Mouse (Mus musculus) testis, adult 2 months (tissue): Measurements from ENCODE around the gene Ank. TPM values are rescaled to one million over a fixed set of nuclear protein-coding genes. Genes with fewer than 3 reads are reported as not detected.

Experiments used
- H3K27ac ChIP-seq: fragments of 200-500 bp; 2 replicates; pipeline ENCODE4 v1.5.1; 2012; ENCODE audit warnings: low read depth, low read length; ENCODE audit not compliant: control insufficient read depth, insufficient read depth
- H3K27me3 ChIP-seq: fragments of 200-500 bp; 2 replicates; pipeline ENCODE4 v1.6.1; 2012; ENCODE audit warnings: mild to moderate bottlenecking, low read length, moderate library complexity; ENCODE audit not compliant: control insufficient read depth, insufficient read depth
- H3K36me3 ChIP-seq: fragments of 200-500 bp; 2 replicates; pipeline ENCODE4 v1.6.1; 2012; ENCODE audit warnings: mild to moderate bottlenecking, low read length; ENCODE audit not compliant: control insufficient read depth, insufficient read depth
- H3K4me1 ChIP-seq: fragments of 200-500 bp; 2 replicates; pipeline ENCODE4 v1.6.1; 2012; ENCODE audit warnings: low read length; ENCODE audit not compliant: control insufficient read depth, insufficient read depth
- H3K4me3 ChIP-seq: fragments of 200-500 bp; 2 replicates; pipeline ENCODE4 v1.5.1; 2012; ENCODE audit warnings: low read depth, mild to moderate bottlenecking, low read length, moderate library complexity, mixed read lengths; ENCODE audit not compliant: control insufficient read depth
- CTCF ChIP-seq: fragments of 200-500 bp; IDR thresholded peaks from 2 replicates; pipeline ENCODE4 v1.5.1; 2012; ENCODE audit warnings: low read depth, mild to moderate bottlenecking, inconsistent platforms, low read length, moderate library complexity; ENCODE audit not compliant: control insufficient read depth, insufficient read depth, insufficient replicate concordance
- POLR2A ChIP-seq: fragments of 200-500 bp; IDR thresholded peaks from 2 replicates; pipeline ENCODE4 v1.6.1; 2012; ENCODE audit warnings: low read depth, mild to moderate bottlenecking, inconsistent platforms, low read length, moderate library complexity; ENCODE audit not compliant: control insufficient read depth
- polyA plus RNA-seq: library from polyadenylated mRNA; depleted of rRNA; stranded (reverse); fragments of >200 nt; gene quantifications from 2 replicates; pipeline ENCODE4 v1.2.3, GENCODE M21; 2012

The Ank gene
- polyA plus RNA-seq, 1 experiment: 9.1 TPM

DNA sequence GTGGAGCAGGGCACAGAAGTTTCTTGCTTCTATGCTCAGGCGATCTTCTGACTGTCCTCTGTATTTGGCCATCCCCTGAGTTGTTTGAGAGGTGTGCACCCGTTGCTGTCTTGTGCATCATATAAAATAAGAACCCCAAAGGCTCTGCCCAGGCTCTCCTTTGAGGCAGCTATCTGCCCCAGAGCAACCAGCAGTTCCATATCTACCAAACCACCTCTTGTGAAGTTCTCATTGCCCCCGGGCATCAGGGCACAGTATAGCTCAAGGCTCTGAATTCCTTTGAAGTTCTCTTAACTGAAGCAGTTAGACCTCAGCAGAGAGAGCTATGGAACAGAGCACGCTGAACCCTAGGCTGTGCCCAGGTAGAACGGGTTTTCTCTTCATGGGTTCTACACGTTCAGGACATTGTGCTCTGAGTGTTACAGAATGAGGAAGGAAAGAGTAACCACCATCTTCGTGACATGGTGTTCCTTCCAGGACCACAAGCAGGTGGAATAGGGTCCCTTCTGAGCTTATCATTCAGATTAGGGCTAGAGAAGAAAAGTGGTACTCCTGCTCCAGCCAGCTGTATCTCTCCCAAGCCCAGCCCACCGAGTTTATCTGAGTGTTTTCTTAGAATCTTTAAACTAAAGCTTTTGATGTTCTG lies 25.1 kb downstream of the Ank start:
- Histone ChIP-seq H3K4me3 (no peak overlapping the region), H3K36me3 (no peaks in the 10 kb centered on the region), H3K27me3 (no peaks in the 10 kb centered on the region), H3K4me1 (peaks cover 2% of the 10 kb centered on the region; the same call in 1 of the 2 replicates), H3K27ac (no peak overlapping the region)
- TF ChIP-seq POLR2A: no peak
- no peak for TF ChIP-seq CTCF

DNA sequence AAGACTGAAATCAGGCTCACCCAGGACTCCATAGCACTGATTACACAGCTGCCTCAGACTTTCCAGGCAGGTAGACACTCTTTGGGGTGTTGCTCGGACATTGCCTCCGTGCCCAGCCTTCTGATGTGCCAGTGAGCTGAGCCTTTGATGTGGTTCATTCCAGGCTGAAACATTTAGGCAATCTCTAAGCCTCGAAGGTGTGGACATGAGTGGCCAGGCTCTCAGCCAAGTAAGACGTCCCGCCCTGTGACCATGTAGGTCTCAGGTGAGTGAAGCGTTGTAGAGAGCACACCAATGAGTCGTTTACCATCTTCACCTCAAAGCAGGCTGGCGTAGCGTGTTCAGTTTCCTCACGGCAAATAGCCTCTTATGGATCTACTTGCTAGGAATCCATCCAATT lies 25.7 kb downstream of the Ank start:
- Histone ChIP-seq H3K27me3 (no peaks in the 10 kb centered on the region), H3K4me1 (peaks cover 2% of the 10 kb centered on the region; the same call in 1 of the 2 replicates), H3K27ac (no peak overlapping the region), H3K36me3 (no peaks in the 10 kb centered on the region), H3K4me3 (no peak overlapping the region)
- TF ChIP-seq POLR2A: no peak

DNA sequence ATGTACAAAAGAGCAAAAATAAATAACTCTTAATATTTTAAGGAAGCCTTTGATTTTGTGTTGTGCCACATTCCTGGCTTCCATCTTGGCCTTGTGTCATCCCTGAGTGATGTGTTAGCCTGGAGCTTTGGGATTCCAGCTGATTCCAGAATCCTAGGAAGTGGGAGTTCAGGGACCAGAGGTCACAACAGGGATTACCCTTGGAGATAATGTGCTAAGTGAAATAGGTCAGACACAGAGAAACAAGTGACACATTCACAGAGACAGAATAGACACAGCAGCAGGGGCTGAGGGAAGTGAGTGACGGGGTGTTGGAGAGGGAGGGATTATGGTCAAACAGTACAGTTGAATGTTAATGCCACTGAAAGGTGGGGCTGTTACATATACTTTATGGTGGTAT lies 26.3 kb downstream of the Ank start:
- no peak overlapping the region for H3K4me3 ChIP-seq
- no peak overlapping the region for H3K27ac ChIP-seq
- TF ChIP-seq POLR2A: no peak
- TF ChIP-seq CTCF: no peak
- peaks cover 2% of the 10 kb centered on the region; the same call in 1 of the 2 replicates for H3K4me1 ChIP-seq
- H3K27me3 ChIP-seq: no peaks in the 10 kb centered on the region
- no peaks in the 10 kb centered on the region for H3K36me3 ChIP-seq

DNA sequence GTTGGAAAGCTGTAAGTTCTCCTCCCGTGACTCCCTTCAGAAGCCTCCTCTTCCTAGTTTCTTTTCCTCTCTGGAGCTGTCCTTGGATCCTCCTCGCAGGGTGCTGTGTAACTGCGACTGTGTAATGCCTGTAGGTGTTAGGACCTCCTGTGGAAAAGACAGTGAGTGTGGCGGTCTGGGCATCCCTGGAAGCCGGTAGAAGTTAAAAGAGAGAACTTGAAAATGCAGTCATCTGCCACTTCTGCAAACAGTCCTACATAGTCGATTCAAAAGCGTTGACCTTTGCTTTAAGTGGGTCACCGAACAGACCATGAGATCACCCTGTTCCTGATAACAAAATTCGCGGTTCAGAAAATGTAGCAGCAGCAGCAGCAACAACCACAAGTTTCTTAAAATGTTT lies 27.0 kb downstream of the Ank start:
- TF ChIP-seq CTCF (no peak), POLR2A (no peak)
- Histone ChIP-seq H3K36me3 (no peaks in the 10 kb centered on the region), H3K4me1 (peaks cover 2% of the 10 kb centered on the region; the same call in 1 of the 2 replicates), H3K4me3 (no peak overlapping the region), H3K27me3 (no peaks in the 10 kb centered on the region), H3K27ac (peak overlapping the region; percentile 51; the same call in 1 of the 2 replicates)

DNA sequence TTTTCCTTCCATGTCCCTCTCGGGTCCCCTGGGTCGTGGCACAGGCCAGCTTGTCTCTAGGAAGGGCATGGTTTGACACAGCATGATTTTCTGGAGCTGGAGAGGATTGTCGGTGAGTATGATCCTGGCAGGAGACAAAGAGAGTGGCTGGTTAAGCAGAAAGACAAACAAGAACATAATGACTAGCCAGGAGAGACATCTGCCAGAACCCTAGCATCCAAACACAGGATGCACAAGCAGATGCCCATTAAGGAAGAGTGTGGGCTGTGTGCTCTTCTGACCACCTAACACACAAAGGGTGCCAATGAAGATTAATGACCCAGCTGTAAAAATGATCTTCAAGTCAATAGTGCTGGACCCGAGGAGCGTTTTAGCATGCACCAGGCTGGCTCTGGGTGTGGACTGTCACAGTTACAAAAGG lies 29.5 kb downstream of the Ank start:
- Histone ChIP-seq H3K36me3 (no peaks in the 10 kb centered on the region), H3K4me3 (no peak overlapping the region), H3K4me1 (peaks cover 2% of the 10 kb centered on the region; the same call in 1 of the 2 replicates), H3K27ac (no peak overlapping the region), H3K27me3 (no peaks in the 10 kb centered on the region)
- TF ChIP-seq POLR2A (no peak), CTCF (no peak)

DNA sequence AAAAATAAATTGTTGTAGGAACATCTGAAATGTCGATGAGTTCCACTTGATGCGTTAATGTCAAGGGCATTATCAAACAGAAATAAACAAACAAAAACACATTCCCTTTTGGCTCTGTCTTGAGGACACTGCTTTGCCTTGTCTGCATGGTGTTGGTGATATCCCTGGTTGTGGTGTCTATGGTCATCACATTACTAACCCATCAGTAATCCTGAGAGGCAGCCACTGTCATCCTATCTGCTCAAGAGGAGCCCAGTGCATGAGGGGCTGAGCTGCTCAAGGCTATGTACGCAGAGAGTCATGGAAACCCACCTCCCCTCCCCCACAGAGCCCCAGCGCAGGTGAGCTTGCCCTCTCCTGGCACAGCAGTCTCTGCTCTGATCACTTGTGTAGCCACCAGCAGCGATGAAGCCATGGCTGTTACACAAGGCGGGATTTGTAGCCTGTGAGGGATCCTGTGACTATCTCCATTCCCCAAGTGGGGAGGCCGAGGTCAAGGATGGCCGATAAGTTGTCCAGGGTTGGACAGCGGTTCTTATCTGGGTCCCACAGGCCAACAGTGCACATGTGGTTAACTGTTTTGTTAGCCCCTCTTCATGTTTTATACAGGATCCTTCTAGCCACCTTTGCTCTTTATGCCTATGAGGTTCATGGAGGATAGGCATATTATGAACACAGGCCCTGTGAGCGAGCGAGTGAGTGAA lies 30.3 kb downstream of the Ank start:
- H3K27ac ChIP-seq: no peak overlapping the region; the same call in 1 of the 2 replicates
- no peak overlapping the region for H3K4me3 ChIP-seq
- no peaks in the 10 kb centered on the region for H3K36me3 ChIP-seq
- TF ChIP-seq CTCF (no peak), POLR2A (no peak)
- no peaks in the 10 kb centered on the region for H3K27me3 ChIP-seq
- peaks cover 2% of the 10 kb centered on the region; the same call in 1 of the 2 replicates for H3K4me1 ChIP-seq

DNA sequence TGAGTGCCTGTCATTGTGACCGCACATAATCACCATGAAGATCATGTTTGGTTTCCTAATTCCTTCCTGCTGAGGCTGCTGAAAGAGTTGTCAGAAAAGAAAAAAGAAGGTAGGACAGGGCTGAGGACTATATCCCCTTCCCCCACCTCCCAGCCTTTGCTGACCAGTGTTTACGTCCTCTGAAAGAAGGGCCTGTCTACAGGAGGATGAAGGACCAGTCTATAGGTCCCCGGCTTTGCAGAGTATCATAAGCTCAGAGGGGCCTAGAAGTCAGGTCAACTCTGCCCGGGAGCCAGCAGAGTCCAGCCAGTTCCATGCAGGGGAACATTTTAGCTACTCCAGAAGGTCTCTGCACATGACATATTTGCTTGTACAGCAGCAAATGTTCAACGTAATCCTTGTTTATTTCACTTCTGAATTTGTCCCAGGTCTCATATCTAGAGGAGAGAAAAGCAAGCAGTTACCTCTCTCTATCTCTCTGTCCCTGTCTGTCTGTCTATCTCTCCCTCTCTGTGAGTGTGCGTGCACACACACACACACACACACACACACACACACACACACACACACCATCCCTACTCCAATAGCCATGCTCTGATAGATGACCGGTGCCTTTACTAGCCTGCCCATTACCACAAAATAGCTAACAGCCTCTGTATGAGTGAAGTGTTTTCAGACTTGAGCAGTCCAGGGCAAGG lies 31.0 kb downstream of the Ank start:
- no peak for TF ChIP-seq POLR2A
- TF ChIP-seq CTCF: no peak
- no peaks in the 10 kb centered on the region for H3K27me3 ChIP-seq
- H3K27ac ChIP-seq: no peak overlapping the region
- peaks cover 2% of the 10 kb centered on the region; the same call in 1 of the 2 replicates for H3K4me1 ChIP-seq
- H3K4me3 ChIP-seq: no peak overlapping the region
- no peaks in the 10 kb centered on the region for H3K36me3 ChIP-seq
